Mouse (Mus musculus): Measurements from ENCODE around the gene Rhob.

Rhob gene

DNA sequence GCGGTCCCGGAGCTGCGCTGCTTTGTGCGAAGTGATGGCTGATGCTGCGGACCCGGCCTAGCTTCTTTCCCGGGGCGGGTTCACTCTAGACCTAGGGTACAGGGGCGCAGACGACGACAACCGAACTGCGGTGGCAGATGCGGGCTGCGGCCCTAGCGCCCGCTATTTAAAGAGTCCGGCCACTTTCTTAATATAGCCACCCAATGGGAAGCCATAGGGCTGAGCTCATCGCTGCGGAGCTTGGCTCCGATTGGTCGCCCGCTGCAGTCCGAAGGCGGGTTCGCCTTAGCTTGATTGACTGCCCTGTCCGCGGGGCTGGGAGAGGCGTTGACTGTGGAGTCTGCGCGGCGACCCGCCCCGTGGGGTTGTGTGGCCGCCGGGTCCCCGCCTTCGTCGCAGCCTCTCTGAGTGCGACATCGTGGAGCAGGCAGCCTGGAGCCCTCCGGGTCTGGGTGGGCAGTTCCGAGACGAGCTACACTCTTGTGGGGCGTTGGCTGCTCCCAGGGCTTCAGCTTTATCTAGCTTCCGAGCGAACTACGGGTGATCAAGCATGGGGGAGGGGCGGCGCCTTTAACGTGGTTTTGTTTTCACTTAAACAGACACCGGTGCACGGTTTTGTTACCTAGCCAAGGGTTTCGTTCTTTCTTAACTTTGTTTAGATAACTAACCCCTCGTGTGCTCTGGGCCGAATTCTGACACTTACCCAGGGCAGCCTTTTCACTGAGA lies at the start of gene Rhob:
Gene Rhob, minus strand, starts transcription at position 139 of the 726 bp plus-strand sequence.
- DNase-seq (ENCODE audit: low spot score in 2 of 2): peak; percentile 98

DNA sequence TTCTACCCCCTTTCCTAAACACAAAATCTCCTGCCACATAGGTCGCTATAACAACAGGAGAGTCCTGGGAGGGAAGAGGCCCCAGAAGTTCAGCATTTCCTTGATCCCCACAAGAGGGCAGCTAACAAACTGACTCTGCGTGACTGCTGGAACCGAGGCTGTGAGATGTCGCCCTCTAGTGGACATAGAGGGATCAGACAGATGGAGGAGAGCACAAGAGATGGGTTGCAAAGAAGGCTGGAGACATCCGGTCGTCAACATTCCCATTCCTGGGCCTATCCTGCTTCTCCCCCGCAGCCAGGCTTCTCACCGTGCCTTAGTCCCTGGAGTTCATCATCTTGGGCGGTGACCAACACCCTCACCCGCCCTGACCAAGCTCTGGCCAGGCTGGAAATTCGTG lies 47.5 kb upstream of the Rhob start:
- peak; percentile 25 to 34 for DNase-seq (ENCODE audit: low spot score in 2 of 2)

DNA sequence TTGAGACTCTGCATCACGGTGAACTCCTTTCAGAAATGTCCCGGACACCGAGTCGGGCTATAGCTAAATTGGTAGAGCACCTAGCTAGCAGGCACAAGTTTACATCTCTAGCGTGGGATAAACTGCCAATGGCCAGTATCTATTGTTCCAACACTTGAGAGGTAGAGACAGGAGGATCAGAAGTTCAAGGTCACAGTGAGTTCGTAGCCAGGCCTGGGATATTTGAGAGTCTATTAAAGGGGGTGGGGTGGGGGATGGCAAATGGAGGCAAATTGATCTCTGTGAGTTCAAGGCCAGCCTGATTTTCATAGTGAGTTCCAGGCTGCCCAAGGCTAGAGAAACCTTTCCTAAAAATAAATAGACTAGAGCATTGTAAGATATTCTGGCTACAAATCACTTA lies 47.0 kb upstream of the Rhob start:
- no peak for DNase-seq (ENCODE audit: low spot score in 2 of 2)

DNA sequence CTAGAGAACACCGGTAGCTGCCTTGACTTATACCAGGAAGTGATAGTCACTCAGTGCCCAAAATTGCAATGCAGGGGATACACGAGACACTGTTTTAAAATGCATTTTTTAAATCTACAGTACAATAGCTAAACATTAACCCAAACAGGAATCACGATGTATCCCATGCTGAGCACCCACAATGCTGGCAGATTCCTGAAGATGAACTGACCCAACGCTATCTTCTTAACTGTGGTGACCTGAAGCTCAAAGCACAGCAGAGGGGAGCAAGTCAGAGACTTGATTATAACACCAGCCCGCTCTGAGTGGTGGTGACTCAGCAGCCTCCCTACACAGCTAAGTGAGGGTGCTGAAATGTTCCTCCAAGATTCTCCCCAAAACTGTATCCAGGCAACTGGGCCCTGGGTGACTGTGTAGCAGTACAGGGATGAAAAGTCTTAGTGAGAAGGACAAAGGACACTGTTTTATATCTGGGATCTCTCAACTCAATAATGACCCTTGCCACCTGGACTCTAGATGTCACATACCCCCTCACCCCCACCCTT lies 45.3 kb upstream of the Rhob start:
- no peak for DNase-seq (ENCODE audit: low spot score in 2 of 2)

DNA sequence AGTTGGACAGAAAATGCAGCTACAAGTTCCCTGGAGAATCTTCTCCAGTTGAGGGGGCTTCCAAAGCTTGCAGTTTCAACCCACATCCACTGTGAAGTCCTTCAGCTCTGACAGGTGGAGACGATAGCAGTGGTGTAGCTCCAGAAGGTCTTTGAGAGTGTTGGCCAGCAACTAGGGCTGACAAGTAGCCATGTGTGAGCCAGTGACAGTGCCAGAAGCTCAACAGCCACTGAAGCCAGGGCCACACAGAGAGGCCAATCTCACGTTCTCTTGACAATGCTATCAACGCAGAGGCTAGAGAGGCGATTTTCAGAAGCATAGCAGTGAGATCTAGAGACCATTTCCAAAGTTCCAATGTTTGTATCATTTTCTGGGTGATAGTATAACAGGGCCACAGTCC lies 42.6 kb upstream of the Rhob start:
- no peak for DNase-seq (ENCODE audit: low spot score in 2 of 2)

DNA sequence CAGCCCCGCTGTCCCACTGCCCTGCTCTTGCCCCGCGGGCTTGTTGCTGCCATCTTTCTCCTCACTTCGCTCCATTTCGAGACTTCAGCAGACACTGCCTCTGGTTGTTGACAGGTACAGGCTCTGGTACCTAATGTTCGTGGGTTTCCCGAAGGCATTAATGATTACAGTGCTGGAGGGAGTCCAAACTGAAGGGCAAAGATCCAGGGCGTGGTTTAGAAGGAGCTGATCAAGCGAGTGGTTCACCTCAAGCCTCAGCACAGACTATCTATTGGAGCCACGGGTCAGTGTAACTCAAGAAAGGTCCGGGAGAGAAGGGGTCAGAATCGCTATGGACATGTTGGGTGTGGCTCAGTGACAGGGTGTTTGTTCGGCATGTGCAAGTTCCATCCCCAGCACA lies 39.7 kb upstream of the Rhob start:
- DNase-seq (ENCODE audit: low spot score in 2 of 2): no peak

DNA sequence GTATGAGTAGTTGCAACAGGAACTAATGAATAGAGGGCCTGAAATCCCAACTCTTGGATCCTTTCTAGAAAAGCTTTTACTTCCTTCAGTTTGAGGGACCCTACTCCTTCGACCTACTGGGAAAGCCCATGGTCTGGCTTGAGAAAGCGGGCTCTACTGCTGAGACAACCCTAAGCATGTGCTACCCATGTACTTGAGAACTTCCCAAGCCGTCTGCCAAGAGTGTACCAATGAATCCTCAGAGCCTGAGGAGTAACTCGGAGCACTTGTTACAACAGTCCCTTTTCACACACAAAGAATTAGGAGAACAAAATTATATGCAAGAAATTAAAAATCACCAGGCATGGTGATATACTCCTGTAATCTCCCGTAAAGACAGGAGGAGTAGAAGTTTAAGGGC lies 37.5 kb upstream of the Rhob start:
- DNase-seq (ENCODE audit: low spot score in 2 of 2): no peak

DNA sequence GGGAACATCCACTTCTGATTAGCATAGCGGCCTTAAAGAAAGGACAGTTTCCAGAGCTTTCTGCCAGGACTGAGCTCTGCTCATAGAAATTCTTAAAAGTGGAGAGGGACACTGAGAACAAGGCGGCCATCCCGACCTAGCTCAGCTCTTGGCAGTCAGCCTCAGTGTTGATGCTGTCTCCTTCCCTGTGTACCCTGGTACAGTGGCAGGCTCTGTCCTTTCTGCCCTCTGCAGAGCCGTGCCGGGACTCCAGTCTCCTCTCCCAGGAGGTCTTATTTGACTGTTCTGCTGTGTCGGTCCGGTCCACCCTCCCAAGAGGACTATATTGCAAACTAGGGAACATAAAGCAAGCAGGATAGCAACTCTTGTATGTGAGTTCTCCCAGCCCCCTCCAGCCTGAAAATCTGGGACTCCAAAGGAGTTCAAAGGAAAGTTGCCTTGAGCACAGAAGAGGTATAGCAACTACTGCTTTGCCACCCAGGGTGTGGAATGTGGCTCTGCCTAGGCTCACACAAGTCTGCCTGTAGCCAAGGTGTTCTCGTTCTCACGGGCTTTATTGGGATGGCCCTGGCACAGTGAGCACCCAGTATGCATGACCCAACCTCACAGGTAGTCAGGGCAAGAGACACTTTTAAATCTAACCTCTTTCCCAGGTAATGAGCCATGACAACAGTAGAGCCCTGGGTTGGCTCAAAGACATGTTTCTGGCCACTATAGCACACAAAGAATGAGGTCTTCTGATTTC lies 36.6 kb upstream of the Rhob start:
- no peak for DNase-seq (ENCODE audit: low spot score in 2 of 2)

DNA sequence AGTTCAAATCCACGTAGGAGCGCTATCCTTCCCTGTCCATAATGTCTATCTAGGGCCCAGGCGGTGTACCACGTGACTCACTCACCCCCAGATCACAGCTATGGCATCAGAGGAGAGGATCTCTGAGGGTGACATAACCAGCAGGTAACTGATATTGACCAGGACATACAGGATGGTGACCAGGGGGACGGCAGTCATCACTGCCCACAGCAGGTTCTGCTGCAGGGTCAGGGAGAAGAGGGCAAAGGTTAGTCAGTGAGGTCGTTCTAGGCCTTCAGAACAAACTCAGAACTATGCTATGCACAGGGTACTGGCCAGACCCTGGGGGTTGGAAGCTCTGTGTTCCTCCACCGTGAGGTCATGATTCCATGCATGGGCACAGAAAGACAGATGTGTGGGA lies 35.8 kb upstream of the Rhob start:
- DNase-seq (ENCODE audit: low spot score in 2 of 2): no peak

DNA sequence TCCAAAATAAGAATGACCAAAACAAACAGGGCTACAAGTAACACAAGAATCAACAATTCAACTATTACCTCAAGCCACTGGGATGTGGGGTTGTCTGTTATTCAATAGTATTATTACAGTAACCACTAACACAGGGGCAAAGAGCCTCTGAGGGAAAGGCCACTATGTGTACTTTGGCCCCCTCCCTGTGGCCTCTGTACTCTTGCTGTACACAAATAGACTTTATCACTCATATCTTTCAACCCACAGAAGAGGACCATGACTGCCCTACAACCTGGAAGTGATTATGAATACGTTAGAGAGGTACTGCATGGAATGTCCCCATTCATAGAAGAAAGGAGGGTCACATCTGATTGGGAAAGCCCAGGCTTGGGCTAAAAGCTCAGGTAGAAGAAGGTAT lies 35.1 kb upstream of the Rhob start:
- no peak for DNase-seq (ENCODE audit: low spot score in 2 of 2)

DNA sequence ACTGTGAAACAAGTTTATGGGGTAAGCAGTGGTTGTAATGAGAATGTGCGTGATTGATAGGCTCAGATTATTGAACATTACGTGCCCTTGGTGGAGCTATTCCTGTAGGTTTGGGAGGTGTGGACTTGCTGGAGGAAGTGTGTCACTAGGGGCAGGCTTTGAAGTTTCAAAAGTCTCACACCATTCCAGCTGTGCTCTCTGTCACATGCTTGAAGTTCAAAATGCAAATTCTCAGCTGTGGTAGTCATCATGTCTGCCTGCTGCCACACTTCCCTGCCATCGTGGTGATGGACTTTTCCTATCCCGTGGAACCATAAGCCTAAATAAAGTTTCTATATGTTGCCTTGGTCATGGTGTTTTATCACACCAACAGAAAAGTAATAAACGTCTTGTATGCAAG lies 28.0 kb upstream of the Rhob start:
- DNase-seq (ENCODE audit: low spot score in 2 of 2): no peak

DNA sequence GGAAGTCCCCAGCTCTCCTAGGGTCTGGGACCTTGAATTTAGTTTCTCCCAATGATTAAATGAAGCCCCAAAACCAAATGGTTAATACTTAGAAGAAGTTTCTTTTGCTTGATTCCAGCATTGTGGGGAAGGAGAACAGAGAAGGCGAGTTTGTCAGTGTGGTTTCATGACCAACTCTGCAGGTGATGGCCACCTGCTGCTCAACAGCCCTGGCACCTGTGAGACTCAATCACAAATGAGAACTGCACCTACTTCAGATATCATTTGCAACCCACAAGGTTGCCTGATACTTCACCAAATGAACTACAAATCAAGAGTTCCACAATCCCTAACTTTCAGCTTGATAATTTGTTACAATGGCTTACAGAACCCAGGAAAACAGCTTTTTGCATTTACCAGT lies 27.4 kb upstream of the Rhob start:
- DNase-seq (ENCODE audit: low spot score in 2 of 2): no peak

DNA sequence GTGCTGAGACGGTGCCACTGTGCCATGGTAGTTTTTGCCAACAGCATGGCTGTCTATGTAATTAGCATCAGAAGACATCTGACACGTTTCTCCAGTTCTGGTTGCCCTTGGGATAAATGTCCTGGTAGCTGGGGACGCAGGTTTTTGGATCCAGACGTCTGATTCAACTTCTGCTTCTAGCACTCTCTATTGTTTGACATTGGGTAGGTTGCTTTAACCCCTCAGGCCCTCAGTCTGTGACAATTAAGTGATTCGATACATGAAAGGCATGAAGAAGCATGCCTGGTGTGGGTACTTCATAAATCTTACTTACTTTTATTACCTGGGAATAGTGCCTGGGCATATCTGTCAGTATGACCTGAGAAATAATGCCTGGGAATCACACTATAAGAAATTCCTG lies 24.3 kb upstream of the Rhob start:
- DNase-seq (ENCODE audit: low spot score in 2 of 2): no peak

DNA sequence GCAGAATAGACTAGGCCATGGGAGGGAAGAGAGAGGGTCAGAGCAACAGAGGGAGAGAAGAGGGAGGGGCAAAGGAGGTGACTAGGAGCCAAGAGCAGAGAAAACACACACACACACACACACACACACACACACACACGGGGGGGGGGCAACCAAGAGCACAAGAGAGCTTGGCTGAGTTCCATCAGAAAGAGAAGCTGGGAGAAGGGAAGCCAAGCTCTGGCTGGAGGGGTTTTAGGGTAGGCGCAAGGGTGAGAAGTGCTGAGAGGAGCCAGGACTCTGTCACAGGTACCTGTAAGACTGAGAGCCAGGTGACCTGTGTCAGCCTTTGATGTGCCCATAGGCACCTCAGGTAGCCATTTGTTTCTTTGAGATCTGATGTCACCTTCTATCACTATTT lies 22.9 kb upstream of the Rhob start:
- no peak for DNase-seq (ENCODE audit: low spot score in 2 of 2)

DNA sequence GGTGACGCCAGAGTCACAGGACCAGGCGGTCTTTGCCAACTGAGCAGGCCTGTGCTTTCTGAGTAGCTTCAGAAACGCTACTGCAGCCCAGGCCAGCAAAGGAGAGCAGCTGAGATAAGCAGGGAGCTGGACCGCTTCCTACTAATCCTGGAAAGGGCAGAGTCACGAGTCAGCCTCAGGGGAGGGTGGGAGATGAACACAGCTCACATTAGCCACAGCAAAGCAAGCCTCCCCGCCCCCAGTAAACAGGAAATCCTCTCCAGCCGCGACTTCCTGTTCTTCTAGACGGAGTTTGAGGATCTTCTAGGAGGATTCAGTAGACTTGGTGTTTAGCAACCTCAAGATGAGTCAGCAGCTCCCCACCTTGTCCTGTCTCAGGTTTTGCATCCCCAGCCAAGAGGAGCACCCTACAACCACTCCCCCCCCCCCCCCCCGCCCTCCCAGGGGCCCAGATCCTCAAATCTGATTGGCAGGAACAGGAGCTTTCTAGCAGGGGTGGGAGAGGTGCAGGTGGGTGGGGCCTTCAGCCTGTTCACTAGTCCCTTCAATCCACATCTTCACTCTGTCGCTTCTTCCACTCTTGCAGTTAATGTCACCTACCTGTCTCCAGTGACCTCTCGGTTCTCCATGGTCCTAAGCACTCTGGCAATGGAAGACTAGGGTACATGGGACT lies 21.7 kb upstream of the Rhob start:
- peak; percentile 41 to 69 for DNase-seq (ENCODE audit: low spot score in 2 of 2)

DNA sequence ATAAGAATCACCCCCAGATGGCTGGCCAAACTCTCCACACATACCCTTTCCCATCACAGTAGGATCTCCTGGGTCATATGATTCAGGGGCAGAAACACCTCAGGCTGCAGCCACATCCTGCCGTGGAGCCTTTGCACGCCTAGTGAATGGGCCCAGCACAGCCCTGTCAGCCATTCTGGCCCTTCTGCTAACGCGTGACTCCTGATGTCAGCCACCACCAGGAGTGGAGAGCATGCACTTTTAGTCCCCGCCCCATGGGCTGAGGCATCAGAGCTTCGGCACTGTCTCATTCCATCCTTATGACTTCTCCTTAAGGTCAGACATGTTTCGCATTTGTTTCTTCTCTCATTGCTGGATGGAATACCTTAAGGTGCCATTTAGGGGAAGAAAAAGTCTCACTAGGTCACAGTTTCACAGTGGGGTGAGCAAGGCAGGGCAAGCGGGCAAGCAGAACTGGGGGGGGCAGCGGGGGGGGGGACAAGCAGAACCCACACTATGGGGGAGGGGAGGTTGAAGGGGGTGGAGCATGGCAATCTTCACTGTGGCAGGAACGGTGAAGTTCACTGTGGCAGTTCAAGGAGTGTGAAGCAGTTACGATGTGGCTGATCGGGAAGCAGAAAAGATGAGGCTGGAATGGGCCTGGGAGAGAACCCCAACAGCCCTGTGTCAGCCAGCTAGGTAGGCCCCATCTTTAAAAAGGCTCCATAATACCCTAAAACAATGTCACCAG lies 19.8 kb upstream of the Rhob start:
- DNase-seq (ENCODE audit: low spot score in 2 of 2): no peak

DNA sequence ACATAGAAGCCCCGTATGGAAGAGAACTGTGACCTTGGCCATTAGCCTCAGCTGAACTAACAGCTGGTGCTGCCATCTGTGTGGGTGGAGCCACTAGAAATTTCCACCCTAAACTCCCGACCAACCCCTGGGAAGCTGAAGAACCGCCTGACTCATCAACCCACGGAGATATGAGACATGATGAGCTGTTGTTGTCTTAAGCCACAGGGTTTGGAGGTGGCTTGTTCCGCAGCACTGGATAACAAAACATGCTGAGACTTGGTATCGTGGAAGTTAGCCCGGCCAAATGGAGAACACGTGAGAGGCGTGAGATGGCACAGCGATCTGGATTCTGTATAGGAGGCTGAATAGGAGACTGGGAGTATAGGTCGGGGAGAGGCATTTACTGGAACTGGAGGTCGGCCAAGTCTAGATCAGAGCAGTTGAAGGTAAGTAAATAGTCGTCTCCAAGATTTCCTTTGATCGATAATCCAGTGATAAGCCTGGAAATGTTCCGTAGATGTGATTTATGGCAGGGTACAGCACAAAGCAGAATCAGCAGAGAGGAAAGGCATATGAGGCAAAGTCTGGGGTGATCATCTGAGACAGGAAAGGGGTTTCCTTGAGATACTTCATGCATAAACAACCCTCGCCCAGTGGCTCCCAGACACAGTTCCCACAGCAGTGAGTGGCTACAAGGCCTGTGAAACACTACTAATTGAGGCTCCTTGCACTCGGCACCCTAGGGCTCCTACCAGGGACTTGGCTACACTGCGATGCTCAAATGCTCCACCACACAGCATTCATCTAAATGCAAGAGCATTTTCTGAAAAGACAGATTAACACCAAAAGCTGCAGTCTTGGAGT lies 11.5 kb upstream of the Rhob start:
- DNase-seq (ENCODE audit: low spot score in 2 of 2): no peak

DNA sequence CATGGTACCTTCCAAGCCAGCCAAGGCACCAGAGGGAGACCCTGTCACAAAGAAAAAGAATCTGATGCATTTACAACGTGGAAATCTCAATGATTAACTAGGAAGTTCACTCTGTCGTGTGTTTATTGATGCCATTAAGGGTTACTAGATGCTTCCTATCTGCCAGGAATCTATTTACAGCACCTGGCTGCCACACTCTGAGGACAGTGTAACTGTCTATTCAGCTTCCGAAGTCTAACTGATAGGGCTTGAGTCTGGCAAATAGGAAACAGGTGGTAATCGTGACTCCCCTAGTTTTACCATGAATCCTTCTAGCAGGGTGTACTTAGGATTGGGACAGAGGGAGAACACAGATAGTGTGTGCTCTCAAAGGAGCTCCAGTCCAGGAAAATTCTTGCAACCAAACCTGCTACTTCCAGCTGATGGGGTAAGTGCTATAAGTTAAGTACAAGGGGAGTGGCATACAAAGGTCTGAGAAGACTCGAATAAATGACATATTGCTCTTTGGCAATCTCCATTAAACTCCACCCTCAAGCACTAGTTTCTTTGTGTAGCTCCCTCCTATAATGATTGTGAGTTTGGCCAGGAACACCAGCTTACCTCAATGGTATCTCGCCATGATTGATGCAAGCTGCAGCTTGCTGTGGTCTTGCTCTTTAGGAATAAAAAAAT lies 10.6 kb upstream of the Rhob start:
- DNase-seq (ENCODE audit: low spot score in 2 of 2): no peak

DNA sequence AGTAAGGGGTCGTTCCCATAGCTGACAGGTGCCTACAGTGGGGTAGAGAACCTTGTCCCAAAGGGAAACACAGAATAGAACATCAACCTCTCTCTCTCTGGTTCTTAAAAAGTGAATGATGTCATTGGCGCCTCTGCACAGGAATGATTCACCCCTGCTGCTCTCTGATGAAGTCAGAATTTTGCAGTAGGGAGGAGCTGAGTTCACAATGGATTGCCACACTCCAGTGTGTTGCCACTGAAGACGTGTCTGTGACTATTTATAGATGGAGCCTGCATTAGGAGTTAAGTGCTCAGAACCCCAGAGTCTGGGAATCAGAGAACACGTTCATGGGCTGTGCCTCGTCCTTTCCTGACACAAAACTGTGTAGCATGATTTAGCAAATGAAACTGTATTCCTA lies 9.9 kb upstream of the Rhob start:
- no peak for DNase-seq (ENCODE audit: low spot score in 2 of 2)

DNA sequence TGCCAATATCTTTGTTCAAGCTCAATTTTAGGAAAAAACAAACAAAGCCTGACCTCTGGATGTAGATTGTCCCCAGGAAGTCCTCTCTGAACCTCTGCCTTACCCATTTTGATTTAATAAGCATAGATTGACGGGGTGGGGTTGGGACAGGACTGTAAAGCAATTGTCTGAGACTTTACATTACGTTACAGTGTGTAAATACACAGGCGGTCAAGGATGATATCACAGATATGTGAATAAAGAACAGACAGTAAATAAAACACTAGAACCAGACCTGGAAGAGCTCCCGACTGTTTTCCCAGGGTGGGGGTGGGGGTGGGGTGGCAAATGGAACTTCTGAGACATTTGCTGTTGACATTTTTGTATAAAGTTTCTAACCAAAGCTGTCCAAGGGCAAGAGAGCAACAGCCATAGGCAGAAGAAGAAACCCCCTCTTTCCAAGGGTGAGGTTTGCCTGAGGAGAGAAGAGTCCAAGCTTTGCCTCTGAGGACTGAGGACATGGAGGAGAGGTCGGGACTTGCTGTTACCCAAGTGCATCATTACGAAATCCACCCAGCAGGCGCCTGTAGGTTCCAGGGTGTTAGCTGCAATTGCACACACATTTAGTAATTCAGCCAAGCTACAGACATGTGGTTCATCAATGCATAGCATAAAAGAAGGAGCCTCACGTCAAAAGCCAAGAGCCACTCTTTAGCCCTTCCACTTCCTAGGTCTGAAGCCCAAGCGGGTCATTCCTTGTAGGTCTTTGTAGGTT lies 7.3 kb upstream of the Rhob start:
- no peak for DNase-seq (ENCODE audit: low spot score in 2 of 2)

Data from frontal cortex, postnatal 10 days (tissue).